Mouse (Mus musculus) hindbrain, embryonic 16.5 days (tissue): Measurements from ENCODE around the gene Irgm1. TPM values are rescaled to one million over a fixed set of nuclear protein-coding genes. Genes with fewer than 3 reads are reported as not detected.
"Not testable (repeated sequence)": the region's sequence is repeated elsewhere in the genome, so short reads cannot be mapped to it uniquely, and the experiment has no call there.

ENCODE experiments used
- ATAC-seq: fragments of 200-750 bp; cut with Nextera tagmentation; 2 replicates; pipeline ENCODE4 v1.8.0; 2017; ENCODE audit warnings: moderate TSS enrichment, moderate library complexity
- H3K27ac ChIP-seq: fragments of 300-500 bp; sonication (generic); 2 replicates; pipeline ENCODE4 v1.5.1; 2014; ENCODE audit warnings: low read depth, mild to moderate bottlenecking, control low read depth, low read length, moderate library complexity
- H3K27me3 ChIP-seq: fragments of 300-500 bp; sonication (generic); replicated peaks from 2 replicates; pipeline ENCODE4 v1.6.1; 2014; ENCODE audit warnings: low read length; ENCODE audit not compliant: control insufficient read depth, insufficient read depth
- H3K36me3 ChIP-seq: fragments of 300-500 bp; sonication (generic); 2 replicates; pipeline ENCODE4 v1.6.1; 2014; ENCODE audit warnings: mild to moderate bottlenecking, low read length, moderate library complexity, mixed read lengths; ENCODE audit not compliant: control insufficient read depth, insufficient read depth
- H3K4me1 ChIP-seq: fragments of 300-500 bp; sonication (generic); 2 replicates; pipeline ENCODE4 v1.6.1; 2014; ENCODE audit warnings: low read depth, low read length; ENCODE audit not compliant: control insufficient read depth, insufficient read depth
- H3K4me2 ChIP-seq: fragments of 300-500 bp; sonication (generic); 2 replicates; pipeline ENCODE4 v1.6.1; 2014; ENCODE audit warnings: mild to moderate bottlenecking, low read length, control low read depth, moderate library complexity
- H3K4me3 ChIP-seq: fragments of 300-500 bp; sonication (generic); 2 replicates; pipeline ENCODE4 v1.5.1; 2014; ENCODE audit warnings: mild to moderate bottlenecking, low read length, control low read depth, moderate library complexity
- H3K9ac ChIP-seq: fragments of 300-500 bp; sonication (generic); 2 replicates; pipeline ENCODE4 v1.6.1; 2014; ENCODE audit warnings: low read depth, mild to moderate bottlenecking, control low read depth, low read length, moderate library complexity
- H3K9me3 ChIP-seq: fragments of 300-500 bp; sonication (generic); 2 replicates; pipeline ENCODE4 v1.6.1; 2014; ENCODE audit warnings: mild to moderate bottlenecking, low read length, moderate library complexity; ENCODE audit not compliant: control insufficient read depth
- WGBS: fragments of 180-500 bp; shearing (Covaris S2); extraction: QIAGEN DNeasy Blood & Tissue Kit; methylation state at CpG from one replicate; pipeline ENCODE4 v1.1.7; 2014; 5-methylcytosine and 5-hydroxymethylcytosine counted together
- polyA plus RNA-seq: library from polyadenylated mRNA; unstranded; fragments of >200 nt; fragmentation: Nextera tagmentation; extraction: Ambion mirVana; gene quantifications from 2 replicates; pipeline ENCODE4 v1.2.1, GENCODE M21; 2015

Gene Irgm1
- polyA plus RNA-seq = 3.6 and 5.4 TPM in 2 replicates

GRCm38 (mm10) chr11:48871201-48871772, at the start of gene Irgm1:
Irgm1 (minus strand) TSS chr11:48871683.
- H3K36me3 ChIP-seq = no peaks in the 10 kb centered on the region
- peak within 1 kb of the TSS; percentile 48 for H3K4me3 ChIP-seq
- no peaks in the 10 kb centered on the region for H3K9me3 ChIP-seq
- peak within 1 kb of the TSS; percentile 66 for H3K9ac ChIP-seq
- H3K27me3 ChIP-seq = no peaks in the 10 kb centered on the region; the same call in 1 of the 2 replicates
- peaks cover 10% of the 10 kb centered on the region; the same call in 1 of the 2 replicates for H3K4me1 ChIP-seq
- ATAC-seq = peak; percentile 60
- WGBS = 2% methylated on average over 19 of the region's 19 CpGs
- peak within 1 kb of the TSS; percentile 16 for H3K27ac ChIP-seq
- H3K4me2 ChIP-seq = peak within 1 kb of the TSS; percentile 87

- no peak overlapping the region for H3K27ac ChIP-seq
- H3K9ac ChIP-seq = no peak overlapping the region
- no peaks in the 10 kb centered on the region for H3K27me3 ChIP-seq
- no peaks in the 10 kb centered on the region for H3K9me3 ChIP-seq
- no peak overlapping the region for H3K4me2 ChIP-seq
- H3K4me1 ChIP-seq = no peaks in the 10 kb centered on the region
- no peak for ATAC-seq
- whole genome bisulfite sequencing = 92% methylated on average over 3 of the region's 3 CpGs
- no peak overlapping the region for H3K4me3 ChIP-seq
- no peaks in the 10 kb centered on the region for H3K36me3 ChIP-seq
Observed at GRCm38 (mm10) chr11:48918380-48918779, 46.9 kb upstream of the Irgm1 start.

GRCm38 (mm10) chr11:48913611-48914010, 42.1 kb upstream of the Irgm1 start:
- Histone ChIP-seq H3K27me3 (no peaks in the 10 kb centered on the region), H3K4me3 (no peak overlapping the region), H3K36me3 (no peaks in the 10 kb centered on the region), H3K4me2 (no peak overlapping the region), H3K27ac (no peak overlapping the region), H3K9ac (no peak overlapping the region), H3K9me3 (no peaks in the 10 kb centered on the region), H3K4me1 (no peaks in the 10 kb centered on the region)
- WGBS = 95% methylated on average over 1 of the region's 1 CpGs
- ATAC-seq = no peak

- no peak for ATAC-seq
- Histone ChIP-seq H3K4me1 (no peaks in the 10 kb centered on the region), H3K9me3 (no peaks in the 10 kb centered on the region), H3K27ac (no peak overlapping the region), H3K4me3 (no peak overlapping the region), H3K36me3 (no peaks in the 10 kb centered on the region), H3K27me3 (no peaks in the 10 kb centered on the region), H3K4me2 (no peak overlapping the region), H3K9ac (no peak overlapping the region)
- WGBS = 81% methylated on average over 1 of the region's 1 CpGs
Observed at GRCm38 (mm10) chr11:48908459-48908858, 37.0 kb upstream of the Irgm1 start.

- no peak for ATAC-seq
- WGBS = 75% methylated on average over 2 of the region's 2 CpGs
- H3K9me3 ChIP-seq = no peaks in the 10 kb centered on the region
- H3K9ac ChIP-seq = no peak within 1 kb of the TSS
- H3K4me1 ChIP-seq = no peaks in the 10 kb centered on the region
- no peaks in the 10 kb centered on the region for H3K36me3 ChIP-seq
- no peak within 1 kb of the TSS for H3K4me2 ChIP-seq
- no peak within 1 kb of the TSS for H3K27ac ChIP-seq
- H3K4me3 ChIP-seq = no peak within 1 kb of the TSS
- no peaks in the 10 kb centered on the region for H3K27me3 ChIP-seq
Observed at GRCm38 (mm10) chr11:48902021-48902420, 30.5 kb upstream of the Irgm1 start, which contains the start of gene Gm5431. Gm5431 (minus strand) TSS chr11:48902214.

GRCm38 (mm10) chr11:48901567-48901930, 30.1 kb upstream of the Irgm1 start:
- not testable (repeated sequence) for ATAC-seq, H3K9me3 ChIP-seq, H3K4me2 ChIP-seq, H3K9ac ChIP-seq, H3K4me1 ChIP-seq, H3K36me3 ChIP-seq, H3K4me3 ChIP-seq, H3K27ac ChIP-seq, H3K27me3 ChIP-seq
- 100% methylated on average over 1 of the region's 1 CpGs for WGBS

GRCm38 (mm10) chr11:48900654-48901566, 29.4 kb upstream of the Irgm1 start:
- 91% methylated on average over 5 of the region's 6 CpGs for WGBS
- H3K27me3 ChIP-seq, H3K4me1 ChIP-seq, H3K9ac ChIP-seq, ATAC-seq, H3K4me2 ChIP-seq, H3K36me3 ChIP-seq, H3K27ac ChIP-seq, H3K9me3 ChIP-seq, H3K4me3 ChIP-seq: not testable (repeated sequence)

- 75% methylated on average over 2 of the region's 2 CpGs for WGBS
- Histone ChIP-seq H3K27me3 (no peaks in the 10 kb centered on the region), H3K9ac (no peak overlapping the region), H3K4me2 (no peak overlapping the region), H3K4me1 (no peaks in the 10 kb centered on the region), H3K4me3 (no peak overlapping the region), H3K27ac (no peak overlapping the region), H3K9me3 (no peaks in the 10 kb centered on the region), H3K36me3 (no peaks in the 10 kb centered on the region)
- ATAC-seq = no peak
Observed at GRCm38 (mm10) chr11:48898812-48899431, 27.4 kb upstream of the Irgm1 start.

- Histone ChIP-seq H3K9me3 (no peaks in the 10 kb centered on the region), H3K9ac (no peak overlapping the region), H3K4me2 (no peak overlapping the region), H3K36me3 (no peaks in the 10 kb centered on the region), H3K4me1 (peaks cover 4% of the 10 kb centered on the region; the same call in 1 of the 2 replicates), H3K27ac (no peak overlapping the region), H3K27me3 (no peaks in the 10 kb centered on the region; the same call in 1 of the 2 replicates), H3K4me3 (no peak overlapping the region)
- ATAC-seq = no peak
- 93% methylated on average over 1 of the region's 1 CpGs for WGBS
Observed at GRCm38 (mm10) chr11:48876680-48877079, 5.2 kb upstream of the Irgm1 start.
